Mouse (Mus musculus) hindbrain, embryonic 13.5 days (tissue): ENCODE results near the gene Ltk. TPM values are rescaled to one million over a fixed set of nuclear protein-coding genes. Genes with fewer than 3 reads are reported as not detected.

Source experiments
- ATAC-seq: fragments of 200-750 bp; cut with Nextera tagmentation; 2 replicates; pipeline ENCODE4 v1.8.0; 2017; ENCODE audit warnings: moderate TSS enrichment; ENCODE audit not compliant: low FRiP score
- H3K27ac ChIP-seq: fragments of 300-500 bp; sonication (generic); 2 replicates; pipeline ENCODE4 v1.5.1; 2015; ENCODE audit warnings: inconsistent platforms, mild to moderate bottlenecking, moderate library complexity
- H3K27me3 ChIP-seq: fragments of 300-500 bp; sonication (generic); 2 replicates; pipeline ENCODE4 v1.6.1; 2015; ENCODE audit warnings: mild to moderate bottlenecking, inconsistent platforms
- H3K36me3 ChIP-seq: fragments of 300-500 bp; sonication (generic); 2 replicates; pipeline ENCODE4 v1.6.1; 2015; ENCODE audit warnings: mild to moderate bottlenecking, inconsistent platforms
- H3K4me1 ChIP-seq: fragments of 300-500 bp; sonication (generic); replicated peaks from 2 replicates; pipeline ENCODE4 v1.6.1; 2015; ENCODE audit warnings: inconsistent platforms
- H3K4me2 ChIP-seq: fragments of 300-500 bp; sonication (generic); 2 replicates; pipeline ENCODE4 v1.6.1; 2015; ENCODE audit warnings: inconsistent platforms, mild to moderate bottlenecking, moderate library complexity
- H3K4me3 ChIP-seq: fragments of 300-500 bp; sonication (generic); 2 replicates; pipeline ENCODE4 v1.5.1; 2015; ENCODE audit warnings: mild to moderate bottlenecking, inconsistent platforms
- H3K9ac ChIP-seq: fragments of 300-500 bp; sonication (generic); 2 replicates; pipeline ENCODE4 v1.6.1; 2015; ENCODE audit warnings: mild to moderate bottlenecking, inconsistent platforms
- H3K9me3 ChIP-seq: fragments of 300-500 bp; sonication (generic); 2 replicates; pipeline ENCODE4 v1.6.1; 2016; ENCODE audit warnings: inconsistent platforms
- WGBS: fragments of 180-500 bp; shearing (Covaris S2); methylation state at CpG from one replicate; pipeline ENCODE4 v1.1.7; 2015; 5-methylcytosine and 5-hydroxymethylcytosine counted together
- polyA plus RNA-seq: library from polyadenylated mRNA; unstranded; fragments of >200 nt; fragmentation: Nextera tagmentation; extraction: Ambion mirVana; gene quantifications from 2 replicates; pipeline ENCODE4 v1.2.1, GENCODE M21; 2015

The Ltk gene
- polyA plus RNA-seq = 0.91 and 1.4 TPM in 2 replicates

DNA sequence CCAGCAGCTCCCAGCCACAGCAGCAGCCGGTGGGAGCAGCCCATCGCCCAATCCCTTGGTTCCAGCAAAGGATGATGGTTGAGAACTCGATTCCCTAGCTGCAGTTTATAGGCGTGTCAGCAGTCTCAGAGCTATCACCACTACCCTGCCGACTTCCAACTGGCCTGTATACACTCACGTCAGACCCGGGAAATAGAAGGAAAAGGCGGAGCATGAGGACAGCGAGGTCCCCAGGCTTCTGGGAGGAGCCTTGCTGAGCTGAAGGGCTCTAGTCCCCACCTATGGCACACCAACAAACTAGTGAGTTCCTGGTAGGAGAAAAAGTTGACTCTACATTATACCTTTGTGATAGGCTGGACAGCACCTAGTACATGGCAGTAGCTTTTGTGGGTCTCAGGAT lies at the start of gene Ltk:
Ltk (minus strand) TSS at position 181 of the 400 bp plus-strand sequence.
- Histone ChIP-seq H3K27ac (no peak within 1 kb of the TSS), H3K9ac (no peak within 1 kb of the TSS), H3K4me3 (peak within 1 kb of the TSS; percentile 65; the same call in 1 of the 2 replicates), H3K27me3 (peaks cover 67% of the 10 kb centered on the region), H3K36me3 (peaks cover 20% of the 10 kb centered on the region), H3K9me3 (no peaks in the 10 kb centered on the region), H3K4me2 (peak within 1 kb of the TSS; percentile 100; the same call in 1 of the 2 replicates), H3K4me1 (peaks cover 18% of the 10 kb centered on the region)
- WGBS = 16% methylated on average over 9 of the region's 9 CpGs
- ATAC-seq = no peak

DNA sequence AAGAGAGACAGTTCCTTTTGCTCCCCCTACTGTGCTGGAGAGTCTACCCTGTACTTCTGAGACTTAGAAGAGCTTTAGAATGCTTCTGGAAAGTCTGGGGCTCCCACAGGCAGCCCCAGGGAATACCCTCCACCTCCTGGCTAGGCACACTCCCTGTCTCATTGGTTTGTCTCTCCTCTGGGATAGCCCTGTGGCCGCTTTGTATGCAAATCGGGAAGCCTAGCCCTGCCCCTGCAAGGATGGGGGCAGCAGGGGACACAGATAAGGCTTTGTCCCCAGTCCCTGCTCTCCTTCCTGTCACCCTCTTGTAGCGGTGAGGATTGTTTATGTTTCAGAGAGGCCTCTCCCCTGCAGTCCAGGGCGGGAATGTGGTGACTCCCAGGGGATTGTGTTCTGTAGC lies 48.6 kb upstream of the Ltk start:
- Histone ChIP-seq H3K9me3 (no peaks in the 10 kb centered on the region), H3K27ac (no peak overlapping the region), H3K4me3 (no peak overlapping the region), H3K4me1 (peaks cover 27% of the 10 kb centered on the region), H3K9ac (peak overlapping the region; percentile 43; the same call in 1 of the 2 replicates), H3K36me3 (peaks cover 81% of the 10 kb centered on the region), H3K27me3 (no peaks in the 10 kb centered on the region), H3K4me2 (no peak overlapping the region)
- WGBS = 33% methylated on average over 4 of the region's 4 CpGs
- ATAC-seq = no peak

DNA sequence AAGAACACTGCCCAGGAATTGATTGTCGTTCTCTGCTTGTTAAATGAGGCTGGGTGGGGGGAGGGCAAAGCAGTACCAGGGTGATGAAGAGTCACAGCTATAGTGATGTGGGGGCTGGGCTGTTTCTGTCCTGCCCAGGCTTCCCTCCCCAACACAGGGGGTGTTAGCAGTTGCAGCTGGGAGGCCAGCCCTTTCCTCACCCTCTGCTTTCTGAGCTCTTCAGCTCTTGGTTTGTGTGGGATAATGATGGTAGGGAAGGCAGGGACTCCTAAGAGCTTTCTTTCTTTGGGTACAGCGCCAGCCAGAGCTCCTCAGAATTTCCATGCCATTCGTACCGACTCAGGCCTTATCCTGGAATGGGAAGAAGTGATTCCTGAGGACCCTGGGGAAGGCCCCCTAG lies 48.2 kb upstream of the Ltk start:
- Histone ChIP-seq H3K4me3 (no peak overlapping the region), H3K4me1 (peaks cover 31% of the 10 kb centered on the region), H3K27ac (no peak overlapping the region), H3K36me3 (peaks cover 77% of the 10 kb centered on the region), H3K27me3 (0 out of 2 replicates have a peak, but pooled peaks cover 1% of the 10 kb centered on the region), H3K9ac (peak overlapping the region; percentile 43; the same call in 1 of the 2 replicates), H3K9me3 (no peaks in the 10 kb centered on the region), H3K4me2 (no peak overlapping the region)
- no peak for ATAC-seq
- WGBS = 35% methylated on average over 4 of the region's 4 CpGs

DNA sequence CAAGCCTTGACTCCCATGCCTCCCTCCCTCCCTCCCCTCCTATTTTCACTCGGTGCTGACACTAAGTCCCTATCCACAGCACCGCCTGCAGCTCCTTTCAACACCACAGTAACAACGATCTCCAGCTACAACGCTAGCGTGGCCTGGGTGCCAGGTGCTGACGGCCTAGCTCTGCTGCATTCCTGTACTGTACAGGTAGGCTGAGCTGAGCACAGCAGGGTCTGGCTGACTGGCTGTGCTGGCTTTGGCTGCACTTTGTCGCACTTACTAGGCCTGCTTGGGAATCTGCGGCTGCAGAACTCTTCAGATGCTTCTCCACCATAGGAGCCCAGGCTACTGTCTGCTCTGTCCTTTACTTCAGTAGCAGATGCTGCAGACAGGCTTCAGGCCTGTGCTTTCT lies 45.3 kb upstream of the Ltk start:
- peaks cover 16% of the 10 kb centered on the region; the same call in 1 of the 2 replicates for H3K27me3 ChIP-seq
- H3K4me2 ChIP-seq = no peak overlapping the region
- ATAC-seq = no peak
- no peak overlapping the region for H3K27ac ChIP-seq
- peak overlapping the region; percentile 43 for H3K9ac ChIP-seq
- 42% methylated on average over 8 of the region's 8 CpGs for WGBS
- H3K36me3 ChIP-seq = peaks cover 48% of the 10 kb centered on the region
- no peaks in the 10 kb centered on the region for H3K9me3 ChIP-seq
- H3K4me1 ChIP-seq = peaks cover 55% of the 10 kb centered on the region
- H3K4me3 ChIP-seq = no peak overlapping the region

DNA sequence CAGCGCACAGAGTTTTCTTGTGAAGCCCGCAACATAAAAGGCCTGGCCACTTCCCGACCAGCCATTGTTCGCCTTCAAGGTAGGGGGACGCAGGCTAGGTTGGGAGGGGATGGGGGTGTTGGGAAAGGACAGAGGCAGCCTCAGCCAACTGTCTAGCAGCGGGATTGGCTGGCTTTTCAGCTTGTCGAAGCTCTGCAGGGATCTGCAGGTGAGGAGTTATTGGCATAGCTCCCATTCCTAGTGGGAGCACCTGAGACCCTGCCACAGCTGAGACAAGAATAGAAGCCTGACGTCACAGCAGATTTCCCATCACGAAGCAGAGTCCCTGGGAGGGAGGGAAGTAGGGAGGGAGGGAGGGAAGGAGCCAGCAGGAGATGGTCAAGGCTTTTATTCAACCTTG lies 44.5 kb upstream of the Ltk start:
- Histone ChIP-seq H3K9me3 (no peaks in the 10 kb centered on the region), H3K4me3 (no peak overlapping the region), H3K27ac (peak overlapping the region; percentile 66), H3K9ac (peak overlapping the region; percentile 43; the same call in 1 of the 2 replicates), H3K27me3 (peaks cover 17% of the 10 kb centered on the region; the same call in 1 of the 2 replicates), H3K4me2 (no peak overlapping the region), H3K36me3 (peaks cover 40% of the 10 kb centered on the region), H3K4me1 (peaks cover 62% of the 10 kb centered on the region)
- WGBS = 26% methylated on average over 9 of the region's 9 CpGs
- ATAC-seq = no peak

DNA sequence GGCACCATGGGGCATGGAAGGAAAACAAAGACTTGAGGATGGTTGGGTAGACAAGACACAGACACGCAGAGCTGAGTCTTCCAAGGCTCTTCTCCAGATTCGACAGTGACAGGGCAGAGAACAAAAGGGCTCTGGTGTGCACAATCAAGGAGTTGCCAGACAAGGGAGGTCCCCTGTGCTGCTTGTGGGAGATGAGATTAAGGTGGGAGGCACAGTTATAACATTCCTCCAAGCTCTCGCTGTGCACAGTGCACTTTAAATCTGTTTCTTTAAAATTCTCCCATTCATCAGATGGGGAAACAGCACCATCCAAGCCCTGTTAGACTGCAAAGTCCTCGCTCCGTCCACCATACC lies 44.0 kb upstream of the Ltk start:
- 33% methylated on average over 5 of the region's 5 CpGs for WGBS
- Histone ChIP-seq H3K9ac (no peak overlapping the region), H3K27me3 (peaks cover 17% of the 10 kb centered on the region; the same call in 1 of the 2 replicates), H3K4me1 (peaks cover 62% of the 10 kb centered on the region), H3K4me2 (no peak overlapping the region), H3K9me3 (no peaks in the 10 kb centered on the region), H3K27ac (peak overlapping the region; percentile 66), H3K36me3 (peaks cover 35% of the 10 kb centered on the region), H3K4me3 (no peak overlapping the region)
- no peak for ATAC-seq

DNA sequence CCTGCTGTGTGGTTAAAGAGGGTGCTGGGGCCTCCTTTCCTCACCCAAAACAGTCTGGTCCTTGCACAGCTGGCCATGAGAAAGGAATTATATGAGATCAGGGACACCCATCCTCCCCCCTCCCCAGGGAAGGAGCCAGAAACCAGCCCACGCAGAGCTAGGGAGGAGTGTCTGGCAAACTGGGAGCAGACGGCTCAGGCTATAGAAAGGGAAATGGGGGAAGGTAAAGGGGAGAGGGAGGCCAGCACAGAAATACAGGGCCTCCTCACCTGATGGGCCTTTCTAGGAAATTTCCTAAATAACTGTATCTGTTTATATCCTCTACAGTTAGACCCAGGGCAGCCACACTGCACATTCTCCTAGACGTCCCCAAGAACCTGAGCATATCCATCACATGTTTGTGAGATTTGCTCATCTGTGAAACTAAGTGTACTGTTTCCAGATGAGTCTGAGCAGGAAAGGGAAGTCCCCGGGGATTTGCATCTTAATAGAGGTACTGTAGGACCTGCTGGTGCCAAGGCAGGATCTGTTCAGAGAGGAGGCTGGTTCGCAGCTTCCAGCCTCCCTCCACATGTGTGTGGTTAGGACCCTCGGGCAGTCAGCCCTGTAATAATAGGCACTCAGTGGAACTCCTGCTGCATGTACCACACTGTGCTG lies 43.5 kb upstream of the Ltk start:
- Histone ChIP-seq H3K4me1 (peaks cover 61% of the 10 kb centered on the region), H3K36me3 (peaks cover 30% of the 10 kb centered on the region), H3K27ac (peak overlapping the region; percentile 66), H3K4me2 (no peak overlapping the region), H3K9me3 (no peaks in the 10 kb centered on the region), H3K27me3 (peaks cover 17% of the 10 kb centered on the region), H3K4me3 (no peak overlapping the region), H3K9ac (peak overlapping the region; percentile 46; the same call in 1 of the 2 replicates)
- WGBS = 12% methylated on average over 6 of the region's 6 CpGs
- ATAC-seq = peak; percentile 33

DNA sequence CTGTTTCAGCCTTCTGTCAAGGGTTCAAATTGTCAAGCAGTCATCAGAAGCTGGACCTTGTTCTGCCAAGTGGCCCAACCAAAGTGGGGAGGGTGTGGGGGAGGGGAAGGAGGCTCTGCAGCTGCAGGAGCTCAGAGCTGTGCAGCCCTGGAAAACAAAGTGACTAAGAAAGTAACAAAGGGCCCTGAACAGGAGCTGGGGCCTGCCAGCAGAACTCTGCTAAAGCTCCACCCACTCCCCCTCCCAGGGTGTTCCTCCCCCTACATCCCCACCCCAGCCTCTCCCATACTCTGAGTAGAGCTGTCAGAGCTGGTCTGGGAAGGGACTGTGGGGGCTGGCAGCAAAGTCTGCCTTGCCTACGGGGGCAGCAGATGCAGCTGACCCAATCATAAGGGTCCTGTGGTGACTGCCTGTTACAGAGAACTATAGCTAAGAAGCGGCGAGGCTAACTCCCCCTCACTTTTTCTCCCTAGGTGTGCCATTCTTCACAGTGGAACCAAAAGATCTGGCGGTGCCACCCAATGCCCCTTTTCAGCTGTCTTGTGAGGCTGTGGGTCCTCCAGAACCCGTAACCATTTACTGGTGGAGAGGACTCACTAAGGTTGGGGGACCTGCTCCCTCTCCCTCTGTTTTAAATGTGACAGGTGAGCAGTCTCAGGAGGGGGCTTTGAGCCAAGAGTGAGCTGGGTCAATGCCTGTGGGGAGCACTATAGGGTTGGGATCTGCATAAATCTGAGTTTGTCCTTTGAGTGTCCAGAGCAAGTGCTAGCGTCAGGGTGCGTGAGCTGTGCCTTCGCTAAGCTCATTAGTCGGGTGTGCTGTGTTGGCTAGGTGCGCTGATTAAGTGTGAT lies 42.8 kb upstream of the Ltk start:
- H3K4me2 ChIP-seq = 0 out of 2 replicates have a peak overlapping the region, but pooled peaks have one; percentile 10
- 25% methylated on average over 10 of the region's 10 CpGs for WGBS
- peak overlapping the region; percentile 46; the same call in 1 of the 2 replicates for H3K9ac ChIP-seq
- H3K4me1 ChIP-seq = peaks cover 67% of the 10 kb centered on the region
- no peak overlapping the region for H3K4me3 ChIP-seq
- no peaks in the 10 kb centered on the region for H3K9me3 ChIP-seq
- H3K36me3 ChIP-seq = peaks cover 23% of the 10 kb centered on the region
- peaks cover 24% of the 10 kb centered on the region for H3K27me3 ChIP-seq
- peak overlapping the region; percentile 66 for H3K27ac ChIP-seq
- ATAC-seq = peak; percentile 25; the same call in 1 of the 2 replicates

DNA sequence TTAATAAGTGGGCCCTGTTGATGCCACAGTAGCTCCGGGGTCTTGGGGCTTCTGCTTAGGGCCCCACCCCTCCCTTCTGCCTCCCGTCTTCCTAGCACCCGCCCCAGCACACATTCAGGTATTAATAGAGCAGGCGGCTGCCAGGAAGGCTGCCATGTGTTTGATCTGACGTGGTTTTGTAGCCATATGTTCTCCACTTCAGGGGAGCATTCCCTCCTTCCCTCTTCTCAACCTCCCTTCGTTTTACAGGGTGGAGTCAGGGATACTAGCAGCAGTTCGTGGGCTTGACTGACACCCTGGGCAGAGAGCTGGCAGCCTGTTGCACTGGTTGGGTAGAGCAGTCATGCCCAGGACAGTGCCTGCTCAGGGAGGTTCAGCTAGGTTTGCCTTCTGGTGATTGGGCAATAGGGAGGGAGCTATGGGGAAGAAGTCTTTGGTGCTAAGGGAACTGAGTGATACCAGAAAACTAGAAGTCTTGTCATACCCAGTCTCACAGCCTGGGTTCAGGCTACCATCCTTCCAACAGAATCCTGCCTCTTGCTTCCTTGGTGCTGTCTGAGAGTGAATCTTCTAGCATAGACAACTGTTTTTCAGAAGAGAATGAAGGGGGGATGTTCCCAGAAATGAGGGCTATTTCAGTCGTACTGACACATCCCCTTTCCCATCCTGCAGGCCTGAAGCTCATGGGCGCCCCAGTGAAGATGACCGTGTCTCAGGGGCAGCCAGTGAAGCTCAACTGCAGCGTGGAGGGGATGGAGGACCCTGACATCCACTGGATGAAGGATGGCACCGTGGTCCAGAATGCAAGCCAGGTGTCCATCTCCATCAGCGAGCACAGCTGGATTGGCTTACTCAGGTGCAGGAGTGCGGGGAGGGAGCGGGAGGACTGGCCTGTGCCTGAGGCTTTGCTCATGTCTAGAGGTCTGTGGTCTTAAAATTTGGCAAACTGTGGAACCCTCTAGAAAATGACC lies 40.9 kb upstream of the Ltk start:
- peaks cover 70% of the 10 kb centered on the region for H3K4me1 ChIP-seq

DNA sequence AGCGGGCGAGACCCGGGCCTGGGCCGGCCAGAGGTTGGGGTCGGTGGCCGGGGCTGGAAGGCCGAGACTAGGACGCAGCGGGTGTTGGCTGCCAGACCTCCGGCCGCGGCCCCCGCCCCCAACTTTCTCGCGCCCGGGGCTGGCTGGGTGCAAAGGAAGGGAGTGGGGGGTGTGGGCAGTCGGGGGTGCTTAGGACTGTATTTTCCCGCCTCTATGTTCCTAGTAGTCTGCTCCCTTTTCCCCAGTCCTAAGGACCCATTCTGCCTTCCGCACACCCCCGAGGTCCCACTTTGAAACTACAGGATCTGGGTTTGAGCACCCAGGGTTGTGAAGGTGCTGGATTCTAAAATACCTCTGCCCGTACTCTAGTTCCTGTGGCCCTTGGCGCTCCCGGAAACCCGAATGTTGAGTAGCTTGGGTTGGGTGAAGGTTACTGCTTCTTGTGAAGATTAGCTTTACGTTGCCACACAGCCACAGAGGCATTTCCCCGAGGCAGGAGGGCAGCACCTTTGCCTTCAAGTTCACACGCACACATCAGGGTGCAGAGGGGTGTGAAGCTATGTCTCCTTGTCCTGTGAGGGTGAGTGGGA lies 39.8 kb upstream of the Ltk start:
- H3K4me1 ChIP-seq = peaks cover 62% of the 10 kb centered on the region
- H3K9me3 ChIP-seq = no peaks in the 10 kb centered on the region
- H3K36me3 ChIP-seq = no peaks in the 10 kb centered on the region
- peak; percentile 8; the same call in 1 of the 2 replicates for ATAC-seq
- under 1% methylated on average over 18 of the region's 27 CpGs for WGBS
- peak overlapping the region; percentile 52 for H3K27ac ChIP-seq
- H3K27me3 ChIP-seq = peaks cover 40% of the 10 kb centered on the region
- H3K9ac ChIP-seq = peak overlapping the region; percentile 93
- peak overlapping the region; percentile 80 for H3K4me3 ChIP-seq
- H3K4me2 ChIP-seq = peak overlapping the region; percentile 96

More for the DNA sequence above, 40.9 kb upstream of the Ltk start:
- Histone ChIP-seq H3K36me3 (peaks cover 7% of the 10 kb centered on the region; the same call in 1 of the 2 replicates), H3K9ac (peak overlapping the region; percentile 93), H3K9me3 (no peaks in the 10 kb centered on the region), H3K4me2 (peak overlapping the region; percentile 96), H3K27ac (no peak overlapping the region), H3K4me3 (peak overlapping the region; percentile 80), H3K27me3 (peaks cover 40% of the 10 kb centered on the region)
- no peak for ATAC-seq
- WGBS = 53% methylated on average over 15 of the region's 15 CpGs
